Mouse (Mus musculus) hindbrain, embryonic 14.5 days (tissue): ENCODE data around the gene Dhx30. TPM values are rescaled to one million over a fixed set of nuclear protein-coding genes. Genes with fewer than 3 reads are reported as not detected.
"Not testable (repeated sequence)": the region's sequence is repeated elsewhere in the genome, so short reads cannot be mapped to it uniquely, and the experiment has no call there.

Experiments used
- ATAC-seq: fragments of 200-750 bp; cut with Nextera tagmentation; 2 replicates; pipeline ENCODE4 v1.8.0; 2017; ENCODE audit warnings: moderate number of reproducible peaks, mild to moderate bottlenecking, moderate TSS enrichment, moderate library complexity; ENCODE audit not compliant: low FRiP score
- DNase-seq: peaks from one replicate; pipeline ENCODE4 v3.0.0-alpha.2; 2015; ENCODE audit warnings: low spot score
- H3K27ac ChIP-seq: fragments of 300-500 bp; sonication (generic); 2 replicates; pipeline ENCODE4 v1.5.1; 2014; ENCODE audit warnings: mild to moderate bottlenecking, moderate library complexity
- H3K27me3 ChIP-seq: fragments of 300-500 bp; sonication (generic); 2 replicates; pipeline ENCODE4 v1.6.1; 2014; ENCODE audit warnings: mild to moderate bottlenecking, low read length, mixed read lengths; ENCODE audit not compliant: control insufficient read depth, insufficient read depth
- H3K36me3 ChIP-seq: fragments of 300-500 bp; sonication (generic); replicated peaks from 2 replicates; pipeline ENCODE4 v1.6.1; 2014; ENCODE audit not compliant: control insufficient read depth, insufficient read depth
- H3K4me1 ChIP-seq: fragments of 300-500 bp; sonication (generic); replicated peaks from 2 replicates; pipeline ENCODE4 v1.6.1; 2014; ENCODE audit warnings: antibody characterized with exemption, low read length, mixed read lengths; ENCODE audit not compliant: control insufficient read depth, insufficient read depth
- H3K4me2 ChIP-seq: fragments of 300-500 bp; sonication (generic); replicated peaks from 2 replicates; pipeline ENCODE4 v1.6.1; 2014; ENCODE audit warnings: mild to moderate bottlenecking, moderate library complexity
- H3K4me3 ChIP-seq: fragments of 300-500 bp; sonication (generic); replicated peaks from 2 replicates; pipeline ENCODE4 v1.5.1; 2014; ENCODE audit warnings: mild to moderate bottlenecking, low read length
- H3K9ac ChIP-seq: fragments of 300-500 bp; sonication (generic); 2 replicates; pipeline ENCODE4 v1.6.1; 2014
- H3K9me3 ChIP-seq: fragments of 300-500 bp; sonication (generic); 2 replicates; pipeline ENCODE4 v1.6.1; 2016; ENCODE audit warnings: low read length; ENCODE audit not compliant: control insufficient read depth
- WGBS: fragments of 180-500 bp; shearing (Covaris S2); extraction: QIAGEN DNeasy Blood & Tissue Kit; methylation state at CpG from one replicate; pipeline ENCODE4 v1.1.7; 2014; 5-methylcytosine and 5-hydroxymethylcytosine counted together
- polyA plus RNA-seq: library from polyadenylated mRNA; unstranded; fragments of >200 nt; fragmentation: Nextera tagmentation; extraction: Ambion mirVana; gene quantifications from 2 replicates; pipeline ENCODE4 v1.2.1, GENCODE M21; 2014

The Dhx30 gene
- polyA plus RNA-seq, 1 experiment from 2014 or later = 153 TPM

- Histone ChIP-seq H3K36me3 (peaks cover 37% of the 10 kb centered on the region), H3K27me3 (no peaks in the 10 kb centered on the region), H3K9me3 (no peaks in the 10 kb centered on the region), H3K4me2 (peak overlapping the region; percentile 72), H3K4me3 (peak overlapping the region; percentile 79), H3K4me1 (peaks cover 16% of the 10 kb centered on the region), H3K9ac (peak overlapping the region; percentile 90), H3K27ac (peak overlapping the region; percentile 93)
- WGBS = 8% methylated on average over 10 of the region's 10 CpGs
- ATAC-seq (no peak), DNase-seq (peak; percentile 38)
Measured at GRCm38 (mm10) chr9:110116353-110116976, 1.2 kb downstream of the Dhx30 start.

- peaks cover 7% of the 10 kb centered on the region; the same call in 1 of the 2 replicates for H3K4me1 ChIP-seq
- H3K4me2 ChIP-seq = peak overlapping the region; percentile 75
- H3K9me3 ChIP-seq = no peaks in the 10 kb centered on the region
- H3K27ac ChIP-seq = no peak overlapping the region
- H3K4me3 ChIP-seq = peak overlapping the region; percentile 74
- DNase-seq (peak; percentile 95), ATAC-seq (peak; percentile 94)
- WGBS = 3% methylated on average over 40 of the region's 41 CpGs
- H3K27me3 ChIP-seq = no peaks in the 10 kb centered on the region
- peak overlapping the region; percentile 77 for H3K9ac ChIP-seq
- H3K36me3 ChIP-seq = peaks cover 84% of the 10 kb centered on the region
Measured at GRCm38 (mm10) chr9:110100627-110101600, 16.7 kb downstream of the Dhx30 start.

GRCm38 (mm10) chr9:110097791-110098190 lies 19.8 kb downstream of the Dhx30 start:
- H3K4me2 ChIP-seq = no peak overlapping the region
- DNase-seq (no peak), ATAC-seq (no peak)
- no peak overlapping the region for H3K9ac ChIP-seq
- peaks cover 83% of the 10 kb centered on the region for H3K36me3 ChIP-seq
- no peak overlapping the region for H3K27ac ChIP-seq
- 81% methylated on average over 3 of the region's 3 CpGs for WGBS
- no peaks in the 10 kb centered on the region for H3K9me3 ChIP-seq
- H3K4me3 ChIP-seq = no peak overlapping the region
- H3K4me1 ChIP-seq = peaks cover 7% of the 10 kb centered on the region; the same call in 1 of the 2 replicates
- H3K27me3 ChIP-seq = no peaks in the 10 kb centered on the region

GRCm38 (mm10) chr9:110094761-110095160 lies 22.9 kb downstream of the Dhx30 start:
- Histone ChIP-seq H3K4me1 (no peaks in the 10 kb centered on the region), H3K4me3 (no peak overlapping the region), H3K9me3 (no peaks in the 10 kb centered on the region), H3K36me3 (peaks cover 97% of the 10 kb centered on the region), H3K27ac (no peak overlapping the region), H3K4me2 (no peak overlapping the region), H3K27me3 (no peaks in the 10 kb centered on the region), H3K9ac (no peak overlapping the region)
- ATAC-seq (no peak), DNase-seq (no peak)
- 95% methylated on average over 4 of the region's 4 CpGs for WGBS

- DNase-seq (no peak), ATAC-seq (no peak)
Measured at GRCm38 (mm10) chr9:110093303-110093702, 24.3 kb downstream of the Dhx30 start.

GRCm38 (mm10) chr9:110085693-110086092 lies 31.9 kb downstream of the Dhx30 start:
- Histone ChIP-seq H3K36me3 (peaks cover 100% of the 10 kb centered on the region), H3K4me2 (no peak overlapping the region), H3K9me3 (no peaks in the 10 kb centered on the region), H3K4me3 (no peak overlapping the region), H3K27me3 (no peaks in the 10 kb centered on the region), H3K4me1 (no peaks in the 10 kb centered on the region), H3K9ac (no peak overlapping the region), H3K27ac (no peak overlapping the region)
- no peak for DNase-seq
- ATAC-seq = no peak
- WGBS = 93% methylated on average over 8 of the region's 8 CpGs

More at GRCm38 (mm10) chr9:110093303-110093702, 24.3 kb downstream of the Dhx30 start:
- H3K4me3 ChIP-seq = no peak overlapping the region
- no peaks in the 10 kb centered on the region for H3K27me3 ChIP-seq
- H3K9me3 ChIP-seq = no peaks in the 10 kb centered on the region
- H3K36me3 ChIP-seq = peaks cover 97% of the 10 kb centered on the region
- H3K27ac ChIP-seq = no peak overlapping the region
- H3K9ac ChIP-seq = no peak overlapping the region
- no peaks in the 10 kb centered on the region for H3K4me1 ChIP-seq
- WGBS = 75% methylated on average over 4 of the region's 4 CpGs
- H3K4me2 ChIP-seq = no peak overlapping the region

- ATAC-seq = no peak
- WGBS = 79% methylated on average over 25 of the region's 25 CpGs
- no peak overlapping the region for H3K4me3 ChIP-seq
- H3K4me1 ChIP-seq = no peaks in the 10 kb centered on the region
- peaks cover 100% of the 10 kb centered on the region for H3K36me3 ChIP-seq
- no peak overlapping the region for H3K27ac ChIP-seq
- H3K4me2 ChIP-seq = no peak overlapping the region
- no peak overlapping the region for H3K9ac ChIP-seq
- DNase-seq = no peak
- H3K9me3 ChIP-seq = no peaks in the 10 kb centered on the region
- no peaks in the 10 kb centered on the region for H3K27me3 ChIP-seq
Measured at GRCm38 (mm10) chr9:110084201-110084964, 33.2 kb downstream of the Dhx30 start.

GRCm38 (mm10) chr9:110081066-110081465 lies 36.6 kb downstream of the Dhx30 start:
- Histone ChIP-seq H3K27me3 (no peaks in the 10 kb centered on the region), H3K36me3 (peaks cover 95% of the 10 kb centered on the region), H3K4me1 (no peaks in the 10 kb centered on the region), H3K4me2 (no peak overlapping the region), H3K9me3 (no peaks in the 10 kb centered on the region), H3K9ac (no peak overlapping the region), H3K27ac (no peak overlapping the region), H3K4me3 (no peak overlapping the region)
- ATAC-seq (no peak), DNase-seq (no peak)
- 81% methylated on average over 3 of the region's 3 CpGs for WGBS

- H3K36me3 ChIP-seq = peaks cover 83% of the 10 kb centered on the region
- not testable (repeated sequence) for ATAC-seq, H3K4me1 ChIP-seq, H3K27ac ChIP-seq, H3K9me3 ChIP-seq, H3K4me3 ChIP-seq, H3K27me3 ChIP-seq, DNase-seq, H3K9ac ChIP-seq, H3K4me2 ChIP-seq
- WGBS = 81% methylated on average over 4 of the region's 7 CpGs
Measured at GRCm38 (mm10) chr9:110076468-110076867, 41.2 kb downstream of the Dhx30 start.
